ENCODE assay signal across 22 mouse cellular contexts in the genomic region with DNA sequence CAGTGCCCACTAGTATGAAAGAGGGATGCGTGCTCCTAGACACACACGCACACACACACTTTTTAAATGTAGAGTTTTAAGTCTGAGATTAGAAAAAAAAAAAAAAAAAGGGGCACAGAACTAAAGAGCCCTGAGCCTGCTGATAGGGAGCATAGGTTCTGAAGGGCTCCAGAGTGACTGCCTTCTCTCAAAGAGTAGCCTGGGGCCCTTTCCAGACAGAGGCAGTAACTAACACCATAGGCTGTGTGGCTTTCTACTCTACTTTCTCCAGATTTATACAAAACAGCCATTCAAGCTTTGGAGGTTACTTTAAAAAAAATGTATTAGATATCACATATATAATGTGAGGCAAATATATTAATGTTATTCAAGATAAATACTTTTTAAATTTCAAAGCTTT. TPM values are rescaled to one million over a fixed set of nuclear protein-coding genes. Genes with fewer than 3 reads are reported as not detected.
A peak's percentile ranks its signal among the peaks of the same experiment; 100 is the strongest.
DNase-seq lines count a peak whose midpoint lies in the region; ATAC-seq and TF ChIP-seq lines count a peak whose summit lies in the region.
"Had no signal": no experiment of that assay in that cellular context is flagged by ENCODE, and none has a peak within 500 bp of the region (broad histone marks: within the 10 kb centered on the region; RNA-seq: fewer than 3 reads in every experiment).

No protein-coding gene starts in this region.

- H3K27ac ChIP-seq in forebrain, embryonic 13.5 days, result no peak overlapping the region
- H3K27ac ChIP-seq in forebrain, embryonic 15.5 days (replicated peaks), result no peak overlapping the region
- no peak overlapping the region for H3K27ac ChIP-seq in intestine, embryonic 14.5 days (ENCODE audit: low read depth)
- H3K27ac ChIP-seq in intestine, postnatal 0 days (ENCODE audit: low read depth, low read length), result no peak overlapping the region
- no peak overlapping the region for H3K27ac ChIP-seq in midbrain, embryonic 11.5 days (ENCODE audit: low read depth, low read length)
- no peak overlapping the region for H3K27ac ChIP-seq in midbrain, embryonic 16.5 days (ENCODE audit: low read length)
- peak overlapping the region; percentile 50; the same call in 1 of the 2 replicates for H3K27ac ChIP-seq in stomach, postnatal 0 days (replicated peaks)
- no peak overlapping the region for H3K27ac ChIP-seq in liver, embryonic 11.5 days (ENCODE audit: low read depth, low read length)
- H3K27ac ChIP-seq: embryonic facial prominence, embryonic 15.5 days; forebrain, embryonic 10.5 days had no signal

- no peak overlapping the region for H3K4me3 ChIP-seq in forebrain, embryonic 13.5 days
- H3K4me3 ChIP-seq in forebrain, embryonic 15.5 days, result no peak overlapping the region
- no peak overlapping the region for H3K4me3 ChIP-seq in intestine, embryonic 14.5 days (ENCODE audit: low read depth, low read length)
- H3K4me3 ChIP-seq in intestine, postnatal 0 days (ENCODE audit: low read depth, low read length), result no peak overlapping the region
- no peak overlapping the region for H3K4me3 ChIP-seq in midbrain, embryonic 11.5 days (ENCODE audit: low read depth, low read length)
- H3K4me3 ChIP-seq in midbrain, embryonic 16.5 days (ENCODE audit: low read depth, low read length), result no peak overlapping the region
- H3K4me3 ChIP-seq in stomach, postnatal 0 days (ENCODE audit: low read depth, low read length), result no peak overlapping the region
- H3K4me3 ChIP-seq in liver, embryonic 11.5 days (ENCODE audit: low read depth, low read length), result no peak overlapping the region
- H3K4me3 ChIP-seq: embryonic facial prominence, embryonic 15.5 days; erythroblast, embryonic 14.5 days; forebrain, embryonic 10.5 days; heart, embryonic 12.5 days; hindbrain, embryonic 10.5 days had no signal

- 96% methylated on average over 2 of the region's 2 CpGs for WGBS in forebrain, embryonic 13.5 days
- 94% methylated on average over 2 of the region's 2 CpGs for WGBS in forebrain, embryonic 15.5 days
- 89% methylated on average over 2 of the region's 2 CpGs for WGBS in intestine, embryonic 14.5 days
- 86% methylated on average over 2 of the region's 2 CpGs for WGBS in intestine, postnatal 0 days
- 89% methylated on average over 2 of the region's 2 CpGs for WGBS in midbrain, embryonic 11.5 days
- 88% methylated on average over 2 of the region's 2 CpGs for WGBS in midbrain, embryonic 16.5 days
- 73% methylated on average over 2 of the region's 2 CpGs for WGBS in stomach, postnatal 0 days
- 86% methylated on average over 2 of the region's 2 CpGs for WGBS in liver, embryonic 11.5 days

- TF ChIP-seq EP300 in stomach, postnatal 0 days (optimal IDR thresholded peaks at IDR 0.05), result no peak

- no peak for DNase-seq in intestine, embryonic 14.5 days (ENCODE audit: low spot score)
- no peak for DNase-seq in midbrain, embryonic 11.5 days (ENCODE audit: low spot score, missing footprints)
- DNase-seq in stomach, postnatal 0 days (ENCODE audit: low spot score), result no peak
- DNase-seq in liver, embryonic 11.5 days (ENCODE audit: low spot score), result no peak
- DNase-seq: adrenal gland, postnatal 10 days; B cell, adult 2 months; cerebellum, adult 11 months; cerebellum, adult 8-10 months; cerebellum, postnatal 14 days; gastrocnemius, postnatal 25 days had no signal

- no peak overlapping the region for H3K4me2 ChIP-seq in forebrain, embryonic 13.5 days
- H3K4me2 ChIP-seq in forebrain, embryonic 15.5 days (replicated peaks), result no peak overlapping the region
- no peak overlapping the region for H3K4me2 ChIP-seq in intestine, embryonic 14.5 days (ENCODE audit: low read length)
- H3K4me2 ChIP-seq in intestine, postnatal 0 days (replicated peaks; ENCODE audit: low read depth), result no peak overlapping the region
- no peak overlapping the region for H3K4me2 ChIP-seq in midbrain, embryonic 11.5 days
- no peak overlapping the region for H3K4me2 ChIP-seq in midbrain, embryonic 16.5 days (ENCODE audit: low read length)
- H3K4me2 ChIP-seq in stomach, postnatal 0 days (replicated peaks; ENCODE audit: low read depth), result no peak overlapping the region
- no peak overlapping the region for H3K4me2 ChIP-seq in liver, embryonic 11.5 days
- H3K4me2 ChIP-seq: embryonic facial prominence, embryonic 15.5 days; heart, embryonic 12.5 days had no signal

- H3K9ac ChIP-seq in forebrain, embryonic 13.5 days, result no peak overlapping the region
- H3K9ac ChIP-seq in forebrain, embryonic 15.5 days (replicated peaks), result no peak overlapping the region
- H3K9ac ChIP-seq in intestine, embryonic 14.5 days (ENCODE audit: low read length), result no peak overlapping the region
- H3K9ac ChIP-seq in intestine, postnatal 0 days (ENCODE audit: low read depth, low read length), result no peak overlapping the region
- no peak overlapping the region for H3K9ac ChIP-seq in midbrain, embryonic 11.5 days (ENCODE audit: low read length)
- no peak overlapping the region for H3K9ac ChIP-seq in midbrain, embryonic 16.5 days (ENCODE audit: low read depth, low read length)
- no peak overlapping the region for H3K9ac ChIP-seq in stomach, postnatal 0 days (ENCODE audit: low read length)
- H3K9ac ChIP-seq in liver, embryonic 11.5 days (ENCODE audit: low read depth, low read length), result no peak overlapping the region
- H3K9ac ChIP-seq: embryonic facial prominence, embryonic 15.5 days; heart, embryonic 12.5 days had no signal

- H3K27me3 ChIP-seq in forebrain, embryonic 13.5 days, result no peaks in the 10 kb centered on the region
- no peaks in the 10 kb centered on the region for H3K27me3 ChIP-seq in forebrain, embryonic 15.5 days
- no peaks in the 10 kb centered on the region for H3K27me3 ChIP-seq in intestine, embryonic 14.5 days (replicated peaks; ENCODE audit: control insufficient read depth, insufficient read depth, low read length)
- no peaks in the 10 kb centered on the region for H3K27me3 ChIP-seq in intestine, postnatal 0 days (replicated peaks; ENCODE audit: control insufficient read depth, insufficient read depth, low read length)
- H3K27me3 ChIP-seq in midbrain, embryonic 11.5 days (ENCODE audit: control insufficient read depth, insufficient read depth, low read length), result no peaks in the 10 kb centered on the region
- no peaks in the 10 kb centered on the region for H3K27me3 ChIP-seq in midbrain, embryonic 16.5 days (ENCODE audit: control insufficient read depth, insufficient read depth, low read depth, low read length)
- no peaks in the 10 kb centered on the region for H3K27me3 ChIP-seq in stomach, postnatal 0 days (ENCODE audit: control insufficient read depth, insufficient read depth, low read length)
- no peaks in the 10 kb centered on the region for H3K27me3 ChIP-seq in liver, embryonic 11.5 days (replicated peaks; ENCODE audit: control insufficient read depth, insufficient read depth, low read length)
- H3K27me3 ChIP-seq: embryonic facial prominence, embryonic 15.5 days; heart, embryonic 12.5 days had no signal

- H3K9me3 ChIP-seq in forebrain, embryonic 13.5 days (replicated peaks), result 0 out of 2 replicates have a peak, but pooled peaks cover 4% of the 10 kb centered on the region
- H3K9me3 ChIP-seq in forebrain, embryonic 15.5 days, result no peaks in the 10 kb centered on the region
- H3K9me3 ChIP-seq in intestine, embryonic 14.5 days (ENCODE audit: control insufficient read depth, low read length), result no peaks in the 10 kb centered on the region
- H3K9me3 ChIP-seq in intestine, postnatal 0 days (ENCODE audit: control insufficient read depth), result no peaks in the 10 kb centered on the region
- H3K9me3 ChIP-seq in midbrain, embryonic 11.5 days (ENCODE audit: control insufficient read depth, low read length), result no peaks in the 10 kb centered on the region
- no peaks in the 10 kb centered on the region for H3K9me3 ChIP-seq in midbrain, embryonic 16.5 days (replicated peaks; ENCODE audit: control insufficient read depth, low read length, poor library complexity, severe bottlenecking)
- no peaks in the 10 kb centered on the region for H3K9me3 ChIP-seq in stomach, postnatal 0 days (ENCODE audit: control insufficient read depth, low read length)
- no peaks in the 10 kb centered on the region for H3K9me3 ChIP-seq in liver, embryonic 11.5 days (ENCODE audit: control insufficient read depth, low read length)
- H3K9me3 ChIP-seq: embryonic facial prominence, embryonic 15.5 days; forebrain, embryonic 10.5 days; G1E had no signal

- H3K4me1 ChIP-seq in forebrain, embryonic 13.5 days, result peaks cover 21% of the 10 kb centered on the region
- peaks cover 20% of the 10 kb centered on the region for H3K4me1 ChIP-seq in forebrain, embryonic 15.5 days
- peaks cover 4% of the 10 kb centered on the region for H3K4me1 ChIP-seq in intestine, embryonic 14.5 days (replicated peaks; ENCODE audit: control insufficient read depth, insufficient read depth, low read length)
- no peaks in the 10 kb centered on the region; the same call in 1 of the 2 replicates for H3K4me1 ChIP-seq in intestine, postnatal 0 days (replicated peaks; ENCODE audit: control insufficient read depth, insufficient read depth, low read length)
- peaks cover 6% of the 10 kb centered on the region; the same call in 1 of the 2 replicates for H3K4me1 ChIP-seq in midbrain, embryonic 11.5 days (ENCODE audit: control insufficient read depth, insufficient read depth, low read length)
- H3K4me1 ChIP-seq in midbrain, embryonic 16.5 days (ENCODE audit: control insufficient read depth, insufficient read depth, low read length), result peaks cover 12% of the 10 kb centered on the region
- H3K4me1 ChIP-seq in stomach, postnatal 0 days (replicated peaks; ENCODE audit: control insufficient read depth, insufficient read depth), result 0 out of 2 replicates have a peak, but pooled peaks cover 2% of the 10 kb centered on the region
- H3K4me1 ChIP-seq in liver, embryonic 11.5 days (replicated peaks; ENCODE audit: control insufficient read depth, insufficient read depth, low read length), result peaks cover 3% of the 10 kb centered on the region

- peaks cover 15% of the 10 kb centered on the region for H3K36me3 ChIP-seq in forebrain, embryonic 13.5 days (ENCODE audit: poor library complexity, severe bottlenecking)
- peaks cover 5% of the 10 kb centered on the region; the same call in 1 of the 2 replicates for H3K36me3 ChIP-seq in forebrain, embryonic 15.5 days
- peaks cover 9% of the 10 kb centered on the region; the same call in 1 of the 2 replicates for H3K36me3 ChIP-seq in intestine, embryonic 14.5 days (ENCODE audit: control insufficient read depth, insufficient read depth, low read length)
- H3K36me3 ChIP-seq in intestine, postnatal 0 days (ENCODE audit: control insufficient read depth, insufficient read depth), result no peaks in the 10 kb centered on the region
- peaks cover 3% of the 10 kb centered on the region; the same call in 1 of the 2 replicates for H3K36me3 ChIP-seq in midbrain, embryonic 11.5 days (ENCODE audit: control insufficient read depth, insufficient read depth, low read length)
- H3K36me3 ChIP-seq in midbrain, embryonic 16.5 days (ENCODE audit: control insufficient read depth, insufficient read depth, low read length), result 0 out of 2 replicates have a peak, but pooled peaks cover 2% of the 10 kb centered on the region
- no peaks in the 10 kb centered on the region for H3K36me3 ChIP-seq in stomach, postnatal 0 days (ENCODE audit: control insufficient read depth, insufficient read depth, low read length)
- no peaks in the 10 kb centered on the region for H3K36me3 ChIP-seq in liver, embryonic 11.5 days (ENCODE audit: control insufficient read depth, insufficient read depth, low read length)
- H3K36me3 ChIP-seq: G1E had no signal

- 0 out of 2 replicates have a peak, but pooled peaks have one; percentile 23 for ATAC-seq in forebrain, embryonic 13.5 days
- ATAC-seq in forebrain, embryonic 15.5 days (replicated peaks), result no peak
- peak; percentile 51; the same call in 1 of the 2 replicates for ATAC-seq in intestine, embryonic 14.5 days (replicated peaks; ENCODE audit: low FRiP score, low TSS enrichment, low read depth)
- ATAC-seq in intestine, postnatal 0 days, result no peak
- peak; percentile 43; the same call in 1 of the 2 replicates for ATAC-seq in midbrain, embryonic 11.5 days (ENCODE audit: low FRiP score)
- ATAC-seq in midbrain, embryonic 16.5 days, result no peak
- ATAC-seq in stomach, postnatal 0 days (ENCODE audit: low FRiP score, low TSS enrichment), result no peak
- no peak for ATAC-seq in liver, embryonic 11.5 days (replicated peaks; ENCODE audit: low FRiP score)
- ATAC-seq: CD4-positive, CD25-positive, alpha-beta regulatory T cell, adult 4 months; forebrain, embryonic 16.5 days had no signal

- TF ChIP-seq CTCF in intestine, postnatal 0 days (IDR thresholded peaks at IDR 0.05; ENCODE audit: low read depth), result no peak
- no peak for TF ChIP-seq CTCF in stomach, postnatal 0 days (IDR thresholded peaks at IDR 0.05; ENCODE audit: low read depth)

RNA-seq across cellular contexts. Expression of gene Panx1, which starts 8.9 kb away (rescaled TPM):
- polyA plus RNA-seq in forebrain, embryonic 13.5 days (2015; fragmentation: Nextera tagmentation; extraction: Ambion mirVana), result 94.1 and 101 TPM in 2 replicates
- polyA plus RNA-seq in forebrain, embryonic 15.5 days (2015; fragmentation: Nextera tagmentation; extraction: Ambion mirVana), result 150 and 151 TPM in 2 replicates
- polyA plus RNA-seq in intestine, embryonic 14.5 days (2014; fragmentation: Nextera tagmentation; extraction: Ambion mirVana), result 54.5 and 60.3 TPM in 2 replicates
- polyA plus RNA-seq in intestine, postnatal 0 days (2015; fragmentation: Nextera tagmentation; extraction: Ambion mirVana), result 23.2 and 24.5 TPM in 2 replicates
- 119 and 129 TPM in 2 replicates for polyA plus RNA-seq in midbrain, embryonic 11.5 days (2014; fragmentation: Nextera tagmentation; extraction: Ambion mirVana)
- 165 and 168 TPM in 2 replicates for polyA plus RNA-seq in midbrain, embryonic 16.5 days (2015; fragmentation: Nextera tagmentation; extraction: Ambion mirVana)
- 27.8 and 28.1 TPM in 2 replicates for polyA plus RNA-seq in stomach, postnatal 0 days (2015; fragmentation: Nextera tagmentation; extraction: Ambion mirVana)
- 24.0 and 24.8 TPM in 2 replicates for polyA plus RNA-seq in liver, embryonic 11.5 days (2014; fragmentation: Nextera tagmentation; extraction: Ambion mirVana)
- polyA plus RNA-seq: G1E had no signal

Comparison
In these comparisons a context has a peak if more than half of its experiments do, and no peak if none do; other contexts are left out.
1. ATAC-seq: peak in forebrain, embryonic 13.5 days (single experiment), intestine, embryonic 14.5 days (single experiment) and midbrain, embryonic 11.5 days (single experiment); none in forebrain, embryonic 15.5 days (single experiment), intestine, postnatal 0 days (single experiment), midbrain, embryonic 16.5 days (single experiment), stomach, postnatal 0 days (single experiment) and liver, embryonic 11.5 days (single experiment).